Mouse (Mus musculus): ENCODE measurements around the gene Rnf222. TPM values are rescaled to one million over a fixed set of nuclear protein-coding genes. Genes with fewer than 3 reads are reported as not detected.

Rnf222 gene
- total and polyA plus RNA-seq, 3 experiments: 0.23 to 0.28 TPM; not detected in 1

GRCm38 (mm10) chr11:68906461-68906790 lies 18.1 kb downstream of the Rnf222 start:
- peaks cover 22% of the 10 kb centered on the region for H3K79me2 ChIP-seq (ENCODE audit: control insufficient read depth, insufficient read depth, low read length, poor library complexity)
- H3K4me3 ChIP-seq (ENCODE audit: control insufficient read depth in 1 of 2, insufficient read depth in 1 of 2, low read depth in 2 of 2, low read length in 2 of 2): no peak overlapping the region
- peaks cover 0 to 27% of the 10 kb centered on the region in 2 experiments; a peak in 2 of 4 replicates for H3K4me1 ChIP-seq (ENCODE audit: control insufficient read depth in 1 of 2, insufficient read depth in 2 of 2, low read length in 2 of 2)
- H3K27ac ChIP-seq (ENCODE audit: control insufficient read depth, low read depth, low read length): peak overlapping the region; percentile 3; the same call in 1 of the 2 replicates
- H3K9ac ChIP-seq (ENCODE audit: control insufficient read depth, low read depth, low read length, poor library complexity, severe bottlenecking): no peak overlapping the region
- no peak for TF ChIP-seq ZNF384 (IDR thresholded peaks at IDR 0.05; ENCODE audit: low read depth, low read length)
- no peak for TF ChIP-seq TBP (IDR thresholded peaks at IDR 0.05; ENCODE audit: low read depth, low read length)
- TF ChIP-seq RAD21 (IDR thresholded peaks at IDR 0.05; ENCODE audit: low read depth, low read length): no peak
- no peak for TF ChIP-seq E2F4 (IDR thresholded peaks at IDR 0.05; ENCODE audit: borderline replicate concordance, low read depth, low read length)
- peak; percentile 43; the same call in 1 of the 2 replicates for TF ChIP-seq ELF1 (IDR thresholded peaks at IDR 0.05; ENCODE audit: low read depth, low read length)
- TF ChIP-seq MEF2A (IDR thresholded peaks at IDR 0.05; ENCODE audit: extremely low read depth, insufficient replicate concordance, low read depth, low read length, poor library complexity, severe bottlenecking): no peak
- no peak for TF ChIP-seq TAL1 (IDR thresholded peaks at IDR 0.05; ENCODE audit: low read length)
- TF ChIP-seq TCF12 (IDR thresholded peaks at IDR 0.05; ENCODE audit: low read depth, low read length): no peak
- no peak for TF ChIP-seq MXI1 (IDR thresholded peaks at IDR 0.05; ENCODE audit: low read depth, low read length)
- TF ChIP-seq EP300 (IDR thresholded peaks at IDR 0.05; ENCODE audit: low read depth in 1 of 2, low read length in 2 of 2): no peak
- TF ChIP-seq POLR2AphosphoS5 (IDR thresholded peaks at IDR 0.05; ENCODE audit: borderline replicate concordance, low read depth, low read length): 0 out of 2 replicates have a peak, but pooled peaks have one; percentile 55
- TF ChIP-seq GATA1 (IDR thresholded peaks at IDR 0.05; ENCODE audit: low read depth, low read length): no peak
- no peak for TF ChIP-seq USF1 (IDR thresholded peaks at IDR 0.05; ENCODE audit: low read depth, low read length)
- TF ChIP-seq ZMIZ1 (IDR thresholded peaks at IDR 0.05; ENCODE audit: low read depth, low read length): no peak; the same call in 1 of the 2 replicates
- TF ChIP-seq MAX (IDR thresholded peaks at IDR 0.05; ENCODE audit: low read length): no peak
- TF ChIP-seq UBTF (IDR thresholded peaks at IDR 0.05; ENCODE audit: borderline replicate concordance, insufficient read depth, low read depth, low read length): no peak
- TF ChIP-seq BHLHE40 (IDR thresholded peaks at IDR 0.05; ENCODE audit: borderline replicate concordance, low read depth, low read length): no peak
- no peak for TF ChIP-seq HCFC1 (IDR thresholded peaks at IDR 0.05; ENCODE audit: low read depth, low read length)
- peak in 1 of 2 experiments; percentile 12; a peak in 1 of 4 replicates for TF ChIP-seq POLR2A (IDR thresholded peaks at IDR 0.05; ENCODE audit: control insufficient read depth in 1 of 2, insufficient read depth in 1 of 2, low read depth in 1 of 2, low read length in 2 of 2, poor library complexity in 1 of 2)
- no peak; the same call in 1 of the 2 replicates for TF ChIP-seq CHD2 (IDR thresholded peaks at IDR 0.05; ENCODE audit: low read length)
- no peak for TF ChIP-seq MAFK (IDR thresholded peaks at IDR 0.05; ENCODE audit: borderline replicate concordance, low read depth, low read length)
- TF ChIP-seq NRF1 (IDR thresholded peaks at IDR 0.05; ENCODE audit: insufficient read depth, low read depth, low read length, poor library complexity, severe bottlenecking): no peak
- TF ChIP-seq MAZ (IDR thresholded peaks at IDR 0.05; ENCODE audit: low read depth, low read length): no peak
- TF ChIP-seq SMC3 (IDR thresholded peaks at IDR 0.05; ENCODE audit: low read depth, low read length): no peak
- peaks cover 25 to 28% of the 10 kb centered on the region in 2 experiments for H3K36me3 ChIP-seq (ENCODE audit: control insufficient read depth in 1 of 2, insufficient read depth in 2 of 2, low read length in 2 of 2)
- DNase-seq (ENCODE audit: low read depth, low spot score): no peak
- no peaks in the 10 kb centered on the region for H3K9me3 ChIP-seq (replicated peaks; ENCODE audit: insufficient read depth, low read length)
- no peaks in the 10 kb centered on the region for H3K27me3 ChIP-seq (ENCODE audit: control insufficient read depth in 1 of 2, insufficient read depth in 2 of 2, low read length in 2 of 2)

All from MEL (cell line).